Mouse (Mus musculus): ENCODE results near the gene Tcf20. TPM values are rescaled to one million over a fixed set of nuclear protein-coding genes. Genes with fewer than 3 reads are reported as not detected.
A peak's percentile ranks its signal among the peaks of the same experiment; 100 is the strongest.

Tcf20 gene
- polyA plus RNA-seq, 1 experiment from 2014 or later, result 5.6 TPM

GRCm38 (mm10) chr15:82902521-82902920, 85.2 kb downstream of the Tcf20 start:
- H3K4me1 ChIP-seq (replicated peaks; ENCODE audit: insufficient read depth, low read length), result peaks cover 17% of the 10 kb centered on the region; the same call in 1 of the 2 replicates
- no peak overlapping the region for H3K27ac ChIP-seq
- ATAC-seq (replicated peaks; ENCODE audit: low FRiP score, low read depth), result no peak

GRCm38 (mm10) chr15:82901306-82901705, 86.4 kb downstream of the Tcf20 start:
- no peak overlapping the region for H3K27ac ChIP-seq
- H3K36me3 ChIP-seq (ENCODE audit: insufficient read depth, low read length), result no peaks in the 10 kb centered on the region
- no peak for ATAC-seq (replicated peaks; ENCODE audit: low FRiP score, low read depth)
- peaks cover 17% of the 10 kb centered on the region; the same call in 1 of the 2 replicates for H3K4me1 ChIP-seq (replicated peaks; ENCODE audit: insufficient read depth, low read length)
- no peaks in the 10 kb centered on the region for H3K9me3 ChIP-seq (replicated peaks; ENCODE audit: low read length)
- TF ChIP-seq CTCF (IDR thresholded peaks at IDR 0.05; ENCODE audit: low read depth), result no peak
- DNase-seq (ENCODE audit: low spot score), result peak; percentile 38
- H3K9ac ChIP-seq (ENCODE audit: low read depth, low read length), result no peak overlapping the region
- H3K27me3 ChIP-seq (ENCODE audit: insufficient read depth, low read length), result no peaks in the 10 kb centered on the region
- WGBS, result 17% methylated on average over 6 of the region's 6 CpGs
- no peak overlapping the region for H3K4me3 ChIP-seq (replicated peaks; ENCODE audit: low read depth, low read length)
- H3K4me2 ChIP-seq (ENCODE audit: low read length), result no peak overlapping the region

More at GRCm38 (mm10) chr15:82902521-82902920, 85.2 kb downstream of the Tcf20 start:
- no peak overlapping the region for H3K4me3 ChIP-seq (replicated peaks; ENCODE audit: low read depth, low read length)
- no peak for DNase-seq (ENCODE audit: low spot score)
- no peak overlapping the region for H3K4me2 ChIP-seq (ENCODE audit: low read length)
- WGBS, result 45% methylated on average over 4 of the region's 4 CpGs
- TF ChIP-seq CTCF (IDR thresholded peaks at IDR 0.05; ENCODE audit: low read depth), result no peak
- H3K9me3 ChIP-seq (replicated peaks; ENCODE audit: low read length), result no peaks in the 10 kb centered on the region
- H3K27me3 ChIP-seq (ENCODE audit: insufficient read depth, low read length), result no peaks in the 10 kb centered on the region
- no peaks in the 10 kb centered on the region for H3K36me3 ChIP-seq (ENCODE audit: insufficient read depth, low read length)
- no peak overlapping the region for H3K9ac ChIP-seq (ENCODE audit: low read depth, low read length)

- Histone ChIP-seq H3K4me3 (replicated peaks; ENCODE audit: low read depth, low read length) (no peak overlapping the region), H3K9me3 (replicated peaks; ENCODE audit: low read length) (no peaks in the 10 kb centered on the region), H3K27ac (no peak overlapping the region), H3K36me3 (ENCODE audit: insufficient read depth, low read length) (no peaks in the 10 kb centered on the region), H3K4me2 (ENCODE audit: low read length) (peak overlapping the region; percentile 98), H3K4me1 (replicated peaks; ENCODE audit: insufficient read depth, low read length) (peaks cover 17% of the 10 kb centered on the region; the same call in 1 of the 2 replicates), H3K9ac (ENCODE audit: low read depth, low read length) (no peak overlapping the region), H3K27me3 (ENCODE audit: insufficient read depth, low read length) (no peaks in the 10 kb centered on the region)
- ATAC-seq (replicated peaks; ENCODE audit: low FRiP score, low read depth) (no peak), DNase-seq (ENCODE audit: low spot score) (no peak)
- 22% methylated on average over 3 of the region's 3 CpGs for WGBS
- TF ChIP-seq CTCF (IDR thresholded peaks at IDR 0.05; ENCODE audit: low read depth), result no peak
Observed at GRCm38 (mm10) chr15:82900331-82900730, 87.3 kb downstream of the Tcf20 start.

GRCm38 (mm10) chr15:82899676-82900301, 87.9 kb downstream of the Tcf20 start:
- Histone ChIP-seq H3K9ac (ENCODE audit: low read depth, low read length) (peak overlapping the region; percentile 90), H3K4me3 (replicated peaks; ENCODE audit: low read depth, low read length) (peak overlapping the region; percentile 67), H3K4me2 (ENCODE audit: low read length) (peak overlapping the region; percentile 98), H3K9me3 (replicated peaks; ENCODE audit: low read length) (no peaks in the 10 kb centered on the region), H3K27ac (peak overlapping the region; percentile 95), H3K27me3 (ENCODE audit: insufficient read depth, low read length) (no peaks in the 10 kb centered on the region), H3K36me3 (ENCODE audit: insufficient read depth, low read length) (no peaks in the 10 kb centered on the region), H3K4me1 (replicated peaks; ENCODE audit: insufficient read depth, low read length) (peaks cover 17% of the 10 kb centered on the region; the same call in 1 of the 2 replicates)
- peak; percentile 19; the same call in 1 of the 2 replicates for TF ChIP-seq CTCF (IDR thresholded peaks at IDR 0.05; ENCODE audit: low read depth)
- DNase-seq (ENCODE audit: low spot score) (peak; percentile 93), ATAC-seq (replicated peaks; ENCODE audit: low FRiP score, low read depth) (peak; percentile 93)
- WGBS, result 1% methylated on average over 39 of the region's 56 CpGs

DNA sequence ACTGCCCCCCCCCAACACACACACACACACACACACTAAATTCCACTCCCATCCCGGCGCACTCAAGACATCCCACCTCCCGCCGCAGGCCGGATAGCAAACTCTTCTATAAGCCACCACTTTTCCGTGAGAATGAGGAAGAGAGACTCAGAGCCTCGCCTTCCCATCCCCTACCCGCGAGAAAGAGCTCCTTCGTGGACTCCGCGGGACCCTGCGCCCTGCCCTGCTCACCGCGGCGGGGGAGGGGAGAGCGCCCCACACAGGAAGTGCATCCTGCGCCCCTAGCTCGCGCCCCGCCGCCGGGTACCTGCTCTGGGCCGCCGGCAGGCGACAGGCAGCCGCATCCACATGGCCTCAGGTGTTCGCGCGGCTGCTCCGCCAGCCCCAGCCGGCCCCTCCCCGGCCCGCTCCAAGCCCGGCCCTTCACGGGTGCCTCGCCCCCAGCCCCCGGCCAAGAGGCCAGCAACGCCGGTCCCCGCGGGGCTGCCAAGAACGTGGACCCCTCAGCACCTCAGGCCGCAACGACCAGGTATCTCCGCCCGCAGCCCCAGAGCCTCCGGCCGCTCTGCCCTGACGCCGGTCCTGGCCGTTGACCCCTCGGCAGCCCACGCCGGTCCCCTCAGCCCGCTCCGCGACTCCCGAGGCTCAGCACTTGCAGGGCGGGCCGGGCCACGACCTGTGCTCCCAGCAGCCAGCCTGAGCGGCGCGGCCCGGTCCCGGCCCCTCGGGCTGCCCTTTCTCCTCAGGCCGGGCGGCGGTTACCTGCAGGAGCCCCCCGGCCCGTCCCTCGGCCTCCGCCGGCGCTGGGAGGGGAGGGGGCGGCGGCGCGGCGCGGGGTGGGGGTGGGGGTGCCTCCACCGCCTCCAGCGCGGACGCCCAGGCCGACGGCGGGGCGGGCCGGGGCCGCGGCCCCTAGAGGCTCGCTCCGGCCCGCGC, 88.7 kb downstream of the Tcf20 start:
- no peaks in the 10 kb centered on the region for H3K27me3 ChIP-seq (ENCODE audit: insufficient read depth, low read length)
- DNase-seq (ENCODE audit: low spot score) (peak; percentile 40), ATAC-seq (replicated peaks; ENCODE audit: low FRiP score, low read depth) (peak; percentile 74)
- peak overlapping the region; percentile 98 for H3K4me2 ChIP-seq (ENCODE audit: low read length)
- TF ChIP-seq CTCF (IDR thresholded peaks at IDR 0.05; ENCODE audit: low read depth), result no peak
- peak overlapping the region; percentile 90 for H3K9ac ChIP-seq (ENCODE audit: low read depth, low read length)
- H3K4me3 ChIP-seq (replicated peaks; ENCODE audit: low read depth, low read length), result peak overlapping the region; percentile 67
- under 1% methylated on average over 93 of the region's 98 CpGs for WGBS
- peak overlapping the region; percentile 95 for H3K27ac ChIP-seq
- no peaks in the 10 kb centered on the region for H3K9me3 ChIP-seq (replicated peaks; ENCODE audit: low read length)
- peaks cover 17% of the 10 kb centered on the region; the same call in 1 of the 2 replicates for H3K4me1 ChIP-seq (replicated peaks; ENCODE audit: insufficient read depth, low read length)
- no peaks in the 10 kb centered on the region for H3K36me3 ChIP-seq (ENCODE audit: insufficient read depth, low read length)

DNA sequence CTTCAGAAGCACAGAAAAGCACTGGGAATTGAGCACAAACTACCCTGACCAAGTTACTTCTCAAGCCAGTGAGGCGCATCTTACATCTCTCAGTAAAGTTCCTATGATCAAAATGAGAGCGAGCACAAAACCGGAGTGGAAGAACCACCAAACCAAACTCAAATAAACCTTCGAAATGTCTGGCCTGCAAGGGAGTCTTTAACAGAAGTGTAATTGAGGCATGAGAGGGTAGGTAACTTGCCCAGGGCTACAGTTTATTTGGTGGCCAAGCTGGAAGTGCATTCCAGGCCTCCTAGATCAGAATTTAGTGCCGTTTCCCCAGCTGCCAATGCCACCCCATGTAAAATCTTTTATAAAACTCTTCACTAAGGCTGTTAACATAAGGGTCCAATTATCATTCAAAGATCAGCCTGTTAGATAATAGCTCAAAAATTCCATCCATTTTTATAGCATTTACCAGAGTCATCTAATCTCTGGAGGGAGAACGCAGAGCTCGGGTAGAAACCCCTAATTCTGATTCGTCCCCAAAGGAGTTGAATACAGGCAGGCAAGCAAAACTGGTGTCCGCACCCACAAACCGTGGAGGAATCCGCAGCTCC, 89.4 kb downstream of the Tcf20 start:
- H3K36me3 ChIP-seq (ENCODE audit: insufficient read depth, low read length), result no peaks in the 10 kb centered on the region
- H3K4me1 ChIP-seq (replicated peaks; ENCODE audit: insufficient read depth, low read length), result peaks cover 17% of the 10 kb centered on the region; the same call in 1 of the 2 replicates
- H3K4me3 ChIP-seq (replicated peaks; ENCODE audit: low read depth, low read length), result peak overlapping the region; percentile 67
- TF ChIP-seq CTCF (IDR thresholded peaks at IDR 0.05; ENCODE audit: low read depth), result no peak
- no peaks in the 10 kb centered on the region for H3K9me3 ChIP-seq (replicated peaks; ENCODE audit: low read length)
- ATAC-seq (replicated peaks; ENCODE audit: low FRiP score, low read depth), result no peak
- 16% methylated on average over 11 of the region's 11 CpGs for WGBS
- peak overlapping the region; percentile 98 for H3K4me2 ChIP-seq (ENCODE audit: low read length)
- H3K27me3 ChIP-seq (ENCODE audit: insufficient read depth, low read length), result no peaks in the 10 kb centered on the region
- H3K9ac ChIP-seq (ENCODE audit: low read depth, low read length), result peak overlapping the region; percentile 90
- no peak for DNase-seq (ENCODE audit: low spot score)
- H3K27ac ChIP-seq, result no peak overlapping the region
